Mouse (Mus musculus): ENCODE results near the gene Phactr1. TPM values are rescaled to one million over a fixed set of nuclear protein-coding genes. Genes with fewer than 3 reads are reported as not detected.

Phactr1 gene
- polyA plus RNA-seq, 1 experiment, result 0.35 TPM

DNA sequence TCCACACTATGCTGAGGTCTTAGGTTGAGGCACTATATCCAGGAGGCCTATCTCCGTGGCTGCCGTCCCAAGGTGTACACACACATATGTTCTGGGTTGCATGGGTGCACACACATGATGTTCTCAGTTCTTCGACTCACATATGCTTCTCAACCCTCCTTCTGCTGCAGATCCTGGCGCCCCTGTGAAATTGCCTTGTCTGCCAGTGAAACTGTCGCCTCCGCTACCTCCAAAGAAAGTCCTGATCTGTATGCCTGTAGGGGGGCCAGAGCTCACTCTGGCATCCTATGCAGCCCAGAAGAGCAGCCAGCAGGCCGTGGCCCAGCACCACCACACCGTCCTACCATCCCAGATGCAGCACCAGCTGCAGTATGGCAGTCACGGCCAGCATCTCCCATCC lies 397.1 kb downstream of the Phactr1 start:
- H3K4me3 ChIP-seq (replicated peaks; ENCODE audit: control insufficient read depth, low read depth, low read length), result no peak overlapping the region
- TF ChIP-seq CTCF (IDR thresholded peaks at IDR 0.05; ENCODE audit: control insufficient read depth, insufficient read depth, low read length), result no peak
- TF ChIP-seq POLR2A (IDR thresholded peaks at IDR 0.05; ENCODE audit: borderline replicate concordance, control insufficient read depth, low read depth, low read length), result no peak
- H3K27ac ChIP-seq (ENCODE audit: control insufficient read depth, insufficient read depth, low read depth, low read length, poor library complexity), result no peak overlapping the region
- 82% methylated on average over 9 of the region's 9 CpGs for WGBS
- no peaks in the 10 kb centered on the region for H3K4me1 ChIP-seq (ENCODE audit: control insufficient read depth, insufficient read depth, low read length)

DNA sequence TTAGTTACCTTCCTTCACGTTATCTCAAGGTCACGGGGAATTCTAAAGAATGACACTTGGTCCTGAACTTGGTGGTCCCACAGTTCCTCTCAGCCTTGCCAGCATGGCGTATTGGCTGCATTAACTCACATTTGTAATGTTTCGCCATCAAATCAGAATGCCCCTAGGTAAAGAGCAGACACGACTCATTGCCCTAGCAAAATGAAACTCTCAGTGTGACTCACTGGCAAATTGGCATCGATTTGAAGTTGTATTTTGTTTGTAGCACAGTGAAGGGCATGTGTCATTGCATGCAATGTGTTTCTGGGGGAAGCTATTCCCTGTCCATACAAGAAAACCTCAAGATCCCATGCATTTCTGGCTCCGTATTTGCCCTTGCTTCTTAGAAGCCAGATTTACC lies 404.8 kb downstream of the Phactr1 start:
- TF ChIP-seq POLR2A (IDR thresholded peaks at IDR 0.05; ENCODE audit: borderline replicate concordance, control insufficient read depth, low read depth, low read length), result no peak
- no peak for TF ChIP-seq CTCF (IDR thresholded peaks at IDR 0.05; ENCODE audit: control insufficient read depth, insufficient read depth, low read length)
- H3K4me1 ChIP-seq (ENCODE audit: control insufficient read depth, insufficient read depth, low read length), result no peaks in the 10 kb centered on the region
- H3K27ac ChIP-seq (ENCODE audit: control insufficient read depth, insufficient read depth, low read depth, low read length, poor library complexity), result no peak overlapping the region
- no peak overlapping the region for H3K4me3 ChIP-seq (replicated peaks; ENCODE audit: control insufficient read depth, low read depth, low read length)
- 77% methylated on average over 7 of the region's 7 CpGs for WGBS

DNA sequence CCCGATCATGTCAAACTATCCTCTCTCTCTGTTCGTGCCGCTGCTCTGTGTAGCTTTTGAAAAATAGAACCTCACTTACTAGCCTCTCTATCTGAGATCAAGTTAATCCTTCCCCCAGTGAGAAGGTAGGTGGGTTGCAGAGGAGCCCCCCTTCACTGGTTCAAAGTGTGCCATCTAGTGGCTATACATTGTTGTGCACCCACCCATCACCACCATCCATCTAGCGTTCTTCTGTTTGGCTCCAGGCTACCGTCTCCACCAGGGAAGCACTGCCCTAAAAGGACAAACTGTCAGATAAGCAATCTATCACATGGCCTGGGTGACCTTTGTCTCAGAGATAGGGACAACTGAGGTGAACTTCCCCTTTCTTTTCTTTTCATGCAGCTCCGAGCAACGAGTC lies 413.9 kb downstream of the Phactr1 start:
- Histone ChIP-seq H3K4me1 (ENCODE audit: control insufficient read depth, insufficient read depth, low read length) (no peaks in the 10 kb centered on the region), H3K4me3 (replicated peaks; ENCODE audit: control insufficient read depth, low read depth, low read length) (no peak overlapping the region), H3K27ac (ENCODE audit: control insufficient read depth, insufficient read depth, low read depth, low read length, poor library complexity) (no peak overlapping the region)
- TF ChIP-seq CTCF (IDR thresholded peaks at IDR 0.05; ENCODE audit: control insufficient read depth, insufficient read depth, low read length), result peak; percentile 35; the same call in 1 of the 2 replicates
- no peak for TF ChIP-seq POLR2A (IDR thresholded peaks at IDR 0.05; ENCODE audit: borderline replicate concordance, control insufficient read depth, low read depth, low read length)
- WGBS, result 35% methylated on average over 7 of the region's 7 CpGs

DNA sequence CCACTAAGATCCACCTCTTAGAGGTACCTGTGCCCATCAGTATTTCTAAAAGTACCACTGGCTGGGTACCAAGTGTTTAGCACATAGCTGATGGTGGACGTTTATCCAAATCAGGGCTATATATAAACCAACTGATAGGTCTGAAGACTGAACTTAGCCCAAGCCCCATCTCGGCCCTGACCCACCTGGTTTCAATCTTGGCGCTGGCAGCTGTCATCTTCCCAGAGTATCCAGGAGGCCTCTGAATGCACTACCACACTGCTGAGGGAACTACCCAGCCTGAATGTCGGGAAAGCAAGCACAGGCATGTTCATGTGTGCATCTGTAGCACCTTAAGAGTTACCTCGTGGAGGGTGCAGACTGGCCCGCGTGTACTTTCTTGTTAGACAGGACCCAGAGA lies 422.5 kb downstream of the Phactr1 start:
- WGBS, result 73% methylated on average over 7 of the region's 7 CpGs
- H3K27ac ChIP-seq (ENCODE audit: control insufficient read depth, insufficient read depth, low read depth, low read length, poor library complexity), result no peak overlapping the region
- no peak for TF ChIP-seq CTCF (IDR thresholded peaks at IDR 0.05; ENCODE audit: control insufficient read depth, insufficient read depth, low read length)
- no peak for TF ChIP-seq POLR2A (IDR thresholded peaks at IDR 0.05; ENCODE audit: borderline replicate concordance, control insufficient read depth, low read depth, low read length)
- no peaks in the 10 kb centered on the region for H3K4me1 ChIP-seq (ENCODE audit: control insufficient read depth, insufficient read depth, low read length)
- no peak overlapping the region for H3K4me3 ChIP-seq (replicated peaks; ENCODE audit: control insufficient read depth, low read depth, low read length)

- Histone ChIP-seq H3K4me3 (replicated peaks; ENCODE audit: control insufficient read depth, low read depth, low read length) (no peak overlapping the region), H3K4me1 (ENCODE audit: control insufficient read depth, insufficient read depth, low read length) (no peaks in the 10 kb centered on the region), H3K27ac (ENCODE audit: control insufficient read depth, insufficient read depth, low read depth, low read length, poor library complexity) (no peak overlapping the region)
- TF ChIP-seq POLR2A (IDR thresholded peaks at IDR 0.05; ENCODE audit: borderline replicate concordance, control insufficient read depth, low read depth, low read length) (no peak), CTCF (IDR thresholded peaks at IDR 0.05; ENCODE audit: control insufficient read depth, insufficient read depth, low read length) (no peak)
- 84% methylated on average over 9 of the region's 9 CpGs for WGBS
Measured at GRCm38 (mm10) chr13:43104496-43104895, 424.1 kb downstream of the Phactr1 start.

GRCm38 (mm10) chr13:43112280-43112679 lies 431.9 kb downstream of the Phactr1 start:
- TF ChIP-seq CTCF (IDR thresholded peaks at IDR 0.05; ENCODE audit: control insufficient read depth, insufficient read depth, low read length) (no peak), POLR2A (IDR thresholded peaks at IDR 0.05; ENCODE audit: borderline replicate concordance, control insufficient read depth, low read depth, low read length) (no peak)
- whole genome bisulfite sequencing, result 59% methylated on average over 7 of the region's 7 CpGs
- Histone ChIP-seq H3K4me3 (replicated peaks; ENCODE audit: control insufficient read depth, low read depth, low read length) (no peak overlapping the region), H3K4me1 (ENCODE audit: control insufficient read depth, insufficient read depth, low read length) (no peaks in the 10 kb centered on the region), H3K27ac (ENCODE audit: control insufficient read depth, insufficient read depth, low read depth, low read length, poor library complexity) (no peak overlapping the region)

DNA sequence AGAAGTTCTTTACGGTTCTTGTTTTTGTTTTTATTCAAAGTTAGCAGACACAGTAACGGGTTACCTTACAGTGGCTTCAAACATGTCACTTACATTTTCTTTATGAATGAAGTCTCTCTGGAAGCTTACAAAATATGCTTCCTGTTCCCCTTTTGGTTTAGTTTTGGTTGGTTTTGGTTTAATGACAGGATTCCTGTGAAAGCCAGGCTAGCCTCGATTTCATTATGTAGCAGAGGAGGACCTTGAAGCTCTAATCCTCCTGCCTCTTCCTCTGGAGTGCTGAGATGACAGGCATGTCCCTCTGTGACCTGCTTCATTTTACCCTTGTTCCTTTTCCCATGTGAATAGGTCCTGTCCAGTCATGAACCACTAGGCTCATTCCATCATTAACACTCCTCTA lies 432.3 kb downstream of the Phactr1 start:
- WGBS, result 4% methylated on average over 3 of the region's 3 CpGs
- Histone ChIP-seq H3K4me3 (replicated peaks; ENCODE audit: control insufficient read depth, low read depth, low read length) (no peak overlapping the region), H3K4me1 (ENCODE audit: control insufficient read depth, insufficient read depth, low read length) (no peaks in the 10 kb centered on the region), H3K27ac (ENCODE audit: control insufficient read depth, insufficient read depth, low read depth, low read length, poor library complexity) (no peak overlapping the region)
- no peak for TF ChIP-seq CTCF (IDR thresholded peaks at IDR 0.05; ENCODE audit: control insufficient read depth, insufficient read depth, low read length)
- TF ChIP-seq POLR2A (IDR thresholded peaks at IDR 0.05; ENCODE audit: borderline replicate concordance, control insufficient read depth, low read depth, low read length), result no peak

GRCm38 (mm10) chr13:43113141-43113540 lies 432.7 kb downstream of the Phactr1 start:
- H3K4me3 ChIP-seq (replicated peaks; ENCODE audit: control insufficient read depth, low read depth, low read length), result no peak overlapping the region
- TF ChIP-seq CTCF (IDR thresholded peaks at IDR 0.05; ENCODE audit: control insufficient read depth, insufficient read depth, low read length) (no peak), POLR2A (IDR thresholded peaks at IDR 0.05; ENCODE audit: borderline replicate concordance, control insufficient read depth, low read depth, low read length) (no peak)
- H3K27ac ChIP-seq (ENCODE audit: control insufficient read depth, insufficient read depth, low read depth, low read length, poor library complexity), result no peak overlapping the region
- WGBS, result 77% methylated on average over 3 of the region's 3 CpGs
- H3K4me1 ChIP-seq (ENCODE audit: control insufficient read depth, insufficient read depth, low read length), result no peaks in the 10 kb centered on the region

Measured in bone marrow, adult 2 months (tissue).